Mouse (Mus musculus): ENCODE data around the gene Kdm4b. TPM values are rescaled to one million over a fixed set of nuclear protein-coding genes. Genes with fewer than 3 reads are reported as not detected.

Gene Kdm4b
- 10 to 100 TPM; 22.2 to 26.4 (median 22.8) TPM for total RNA-seq (2022)

DNA sequence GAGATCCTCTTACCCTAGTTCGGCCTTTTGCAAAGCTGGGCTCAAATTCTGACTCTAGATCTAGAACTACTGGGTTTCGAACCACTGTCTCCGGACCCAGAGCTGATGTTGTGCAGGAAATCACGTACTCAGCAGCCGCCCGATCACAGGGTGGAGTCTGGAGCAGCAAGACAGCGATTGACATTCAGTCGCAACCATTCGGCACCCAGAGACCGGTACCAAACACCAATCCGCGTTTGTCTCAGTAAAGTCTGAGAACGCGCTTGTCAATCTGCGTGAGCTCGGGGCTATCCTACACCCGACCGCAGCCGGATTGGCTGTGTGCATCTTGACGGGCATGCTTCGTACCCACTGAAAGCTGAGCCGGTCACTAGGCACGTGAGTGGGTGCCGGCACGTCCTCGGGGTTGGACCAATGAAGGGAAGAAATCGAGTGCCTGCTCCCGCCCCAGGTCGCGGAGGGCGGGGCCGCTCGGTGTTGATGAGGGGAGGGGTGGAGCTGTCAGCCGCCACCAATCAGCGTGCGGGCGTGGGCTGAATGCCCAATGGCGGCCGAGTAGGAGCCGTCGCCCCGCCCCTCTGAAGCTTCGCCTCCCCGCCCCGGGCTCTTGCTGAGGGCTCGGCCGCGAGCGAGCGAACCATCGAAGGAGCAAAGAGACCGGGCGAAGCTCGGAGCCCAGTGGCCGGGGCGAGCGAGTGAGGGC lies at the start of gene Kdm4b:
Gene Kdm4b (plus strand): TSS at position 613 of the 703 bp plus-strand sequence.
- peak; percentile 99 for DNase-seq (ENCODE audit: low spot score in 2 of 2)

DNA sequence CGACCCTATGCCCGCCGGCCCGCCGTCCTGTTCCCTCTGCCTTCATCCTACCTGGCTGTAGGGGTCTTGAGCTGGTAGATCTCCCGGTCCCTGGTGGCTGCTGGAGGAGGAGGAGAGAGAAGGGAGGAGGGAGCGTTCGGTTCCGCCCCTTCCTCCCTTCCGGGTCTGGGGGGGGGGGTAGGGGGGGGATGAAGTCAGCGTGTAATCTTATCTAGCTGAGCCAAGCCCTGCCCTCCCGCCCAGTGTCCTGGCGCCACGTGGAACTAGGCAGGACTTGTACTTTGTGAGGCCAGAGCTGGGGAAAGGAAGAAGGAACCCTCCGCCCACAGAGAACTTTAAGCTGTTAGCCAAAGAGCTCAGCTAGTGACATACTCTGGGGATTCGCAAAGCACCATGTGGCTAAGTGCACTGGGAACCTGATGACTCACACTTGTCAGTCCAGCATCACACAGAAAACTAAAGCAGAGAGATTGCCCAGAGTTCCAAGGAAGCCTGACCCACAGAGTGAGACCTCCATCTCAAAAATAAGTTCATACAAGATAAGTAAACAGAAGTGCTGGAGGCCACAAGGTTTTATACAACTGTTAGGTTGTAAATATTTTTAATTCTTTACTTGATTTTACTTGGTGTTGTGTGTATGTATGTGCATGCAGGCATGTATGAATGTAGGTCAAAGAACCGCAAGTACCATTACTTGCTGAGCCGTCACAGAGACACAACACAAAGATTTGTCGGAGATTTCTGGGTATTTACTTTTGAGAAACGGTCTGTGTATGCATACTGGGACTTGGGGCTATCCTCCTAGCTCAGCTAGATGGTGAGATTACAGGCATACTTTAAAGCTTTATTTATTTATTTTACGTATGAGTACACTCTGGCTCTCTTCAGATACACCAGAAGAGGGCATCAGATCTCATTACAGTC lies 49.0 kb upstream of the Kdm4b start, which contains the start of gene Ticam1:
Gene Ticam1 (minus strand): TSS at position 144 of the 924 bp plus-strand sequence.
- DNase-seq (ENCODE audit: low spot score in 2 of 2), result peak; percentile 87 to 94

DNA sequence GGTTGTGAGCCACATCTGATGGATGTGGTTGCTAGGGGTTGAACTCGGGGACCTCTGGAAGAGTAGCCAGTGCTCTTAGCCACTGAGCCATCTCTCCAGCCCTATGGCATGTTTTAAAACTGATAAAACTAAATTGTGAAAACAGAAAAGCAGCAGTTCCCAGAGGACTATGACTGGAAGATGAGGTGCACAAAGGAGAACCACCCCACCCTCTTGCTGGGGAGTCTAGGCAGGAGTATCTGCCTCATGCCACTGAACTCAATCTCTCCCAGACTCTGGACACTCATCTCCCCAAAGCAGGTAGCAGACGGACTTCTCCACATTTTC lies 48.3 kb upstream of the Kdm4b start:
- DNase-seq (ENCODE audit: low spot score in 2 of 2), result no peak

DNA sequence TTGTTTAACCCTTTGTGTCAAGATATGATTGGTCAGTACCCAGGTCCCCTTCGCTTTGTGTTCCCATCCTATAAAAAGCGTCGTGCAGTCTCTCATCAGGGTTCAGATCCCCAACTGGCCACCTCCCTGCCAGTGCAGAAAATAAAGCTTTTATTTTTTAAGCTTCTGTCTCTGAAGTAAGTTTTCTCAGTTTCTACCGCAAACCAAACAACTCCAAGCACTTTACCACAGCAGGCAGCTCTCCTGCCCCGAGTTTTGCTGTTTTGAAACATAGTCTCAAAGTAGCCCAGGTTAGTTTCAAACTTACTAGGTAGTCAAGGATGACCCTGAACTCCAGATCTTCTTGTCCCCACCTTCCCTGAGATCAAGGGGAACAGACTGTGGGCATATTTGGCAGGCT lies 47.5 kb upstream of the Kdm4b start:
- DNase-seq (ENCODE audit: low spot score in 2 of 2), result no peak

DNA sequence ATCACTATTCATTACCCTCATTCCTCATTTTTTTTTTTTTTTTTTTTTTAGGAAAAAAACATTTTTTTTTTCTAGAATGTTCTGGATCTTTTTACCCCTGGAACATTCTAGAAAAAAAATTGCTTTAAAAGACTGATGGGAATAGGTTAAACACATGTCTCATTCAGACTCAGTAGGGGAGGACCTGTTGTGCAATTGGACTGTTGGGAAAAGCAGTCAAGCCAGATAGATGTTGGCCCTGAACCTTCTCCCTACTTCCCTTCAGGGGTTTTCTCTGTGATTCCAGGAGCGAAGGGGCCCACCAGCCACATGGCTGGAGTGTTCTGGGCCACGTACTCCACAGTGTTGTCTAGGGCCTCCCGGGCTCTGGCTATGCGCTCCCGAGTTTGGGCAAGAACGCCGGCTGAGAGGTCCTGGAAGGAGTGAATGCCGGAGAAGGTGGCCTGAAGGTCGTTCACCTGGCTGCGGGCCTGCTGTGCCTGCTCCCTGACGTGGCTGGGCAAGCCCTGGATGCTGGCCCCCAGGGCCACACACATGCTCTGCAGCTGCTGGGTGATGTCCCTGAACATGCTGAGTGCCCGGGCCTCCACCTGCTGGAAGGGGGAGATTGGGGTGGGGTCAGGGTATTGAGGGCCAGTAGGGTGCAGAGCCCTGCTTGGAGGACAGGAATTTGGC lies 46.2 kb upstream of the Kdm4b start:
- DNase-seq (ENCODE audit: low spot score in 2 of 2), result no peak

DNA sequence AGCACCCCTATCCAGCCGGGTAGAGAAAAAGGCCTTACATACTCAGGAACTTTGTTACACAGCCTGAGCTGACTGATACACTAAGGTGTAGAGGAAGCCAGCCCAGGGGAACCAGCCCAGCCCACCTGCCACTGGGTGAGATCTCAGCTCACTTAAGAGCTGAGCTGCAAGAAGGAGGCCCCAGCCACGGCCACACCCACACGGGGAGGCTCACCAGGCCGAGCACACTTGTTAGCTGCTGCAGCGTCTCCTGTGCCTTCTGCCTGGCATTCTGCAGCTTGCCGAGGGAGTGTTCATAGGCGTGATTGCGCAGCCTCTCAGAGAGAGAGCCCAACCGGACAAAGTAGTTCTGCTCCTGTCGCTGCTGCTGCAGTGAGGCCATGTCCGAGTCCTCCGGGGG lies 44.7 kb upstream of the Kdm4b start:
- no peak for DNase-seq (ENCODE audit: low spot score in 2 of 2)

DNA sequence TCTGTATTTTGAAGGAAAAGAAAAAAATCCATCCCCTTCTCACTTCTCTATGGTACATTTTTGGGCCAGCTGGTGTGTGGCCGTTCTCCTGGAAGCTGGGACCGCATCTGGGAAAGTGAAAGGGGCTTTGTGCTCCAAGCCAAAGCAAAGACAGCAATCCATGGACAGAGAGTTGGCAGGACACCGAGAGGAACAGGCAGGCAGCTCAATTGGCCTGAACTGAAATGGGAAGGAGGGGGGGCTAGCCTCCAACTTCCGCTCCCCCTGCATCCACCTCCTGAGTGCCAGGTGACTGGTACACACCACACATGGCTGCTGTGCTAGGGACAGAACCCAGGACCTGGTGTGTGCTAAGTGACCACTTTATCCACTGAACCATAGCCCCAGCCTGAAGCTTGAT lies 43.1 kb upstream of the Kdm4b start:
- no peak for DNase-seq (ENCODE audit: low spot score in 2 of 2)

DNA sequence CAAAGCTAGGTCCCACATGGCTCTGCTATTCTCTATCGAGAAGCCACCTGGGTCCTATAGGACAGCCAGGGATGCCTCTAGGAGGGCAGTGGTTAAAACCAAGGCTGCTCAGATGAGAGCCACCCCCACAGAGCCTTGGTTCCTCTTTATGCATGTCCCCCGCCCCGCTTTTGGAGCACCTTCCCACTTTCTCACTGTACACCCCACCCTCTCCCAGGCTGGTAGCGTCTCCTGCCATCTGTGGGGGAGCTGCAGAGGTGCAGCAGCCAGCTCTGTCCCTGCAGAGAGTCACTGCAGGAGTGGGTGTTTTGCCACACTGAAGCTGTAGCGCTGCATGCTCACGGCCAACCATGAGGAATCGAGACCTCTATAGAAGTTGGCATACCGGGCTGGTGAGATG lies 42.5 kb upstream of the Kdm4b start:
- no peak for DNase-seq (ENCODE audit: low spot score in 2 of 2)

DNA sequence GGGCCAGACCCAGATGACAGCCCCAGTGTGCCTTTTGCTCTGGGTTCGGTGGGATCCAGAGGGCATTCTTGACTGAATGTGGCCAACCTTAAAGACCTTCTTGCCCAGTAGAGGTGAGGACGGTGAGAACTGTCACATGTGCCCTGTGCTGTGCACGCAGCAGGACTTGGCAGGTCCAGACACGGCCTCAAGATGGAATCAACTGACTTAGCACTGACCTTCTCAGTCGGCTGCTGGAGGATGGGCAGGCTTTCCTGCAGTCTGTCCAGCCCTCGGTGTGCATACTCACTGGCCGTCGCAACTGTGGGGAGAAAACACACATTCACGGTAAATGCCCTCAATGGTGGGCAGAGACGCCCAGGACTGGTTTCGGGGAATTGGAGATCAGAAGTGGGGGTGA lies 39.9 kb upstream of the Kdm4b start:
- no peak for DNase-seq (ENCODE audit: low spot score in 2 of 2)

DNA sequence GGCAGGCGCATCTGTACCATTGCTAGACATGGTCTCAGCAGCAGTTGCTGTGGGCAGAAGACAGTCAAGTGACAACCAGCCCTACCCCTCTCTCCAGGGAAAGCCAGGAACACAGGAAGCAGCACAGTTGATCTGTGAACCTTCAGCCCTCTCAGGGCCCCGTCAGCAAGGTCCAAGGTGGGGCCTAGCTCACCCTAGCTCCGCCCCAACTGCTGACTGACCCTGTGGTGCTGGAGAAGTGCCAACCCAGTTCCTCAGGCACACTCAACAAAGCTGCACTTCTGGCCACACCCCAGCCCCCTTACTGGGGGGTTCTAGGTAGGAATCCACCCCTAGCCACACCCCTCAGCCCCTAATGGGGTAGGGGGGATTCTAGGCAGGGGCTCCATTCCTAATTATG lies 38.0 kb upstream of the Kdm4b start:
- DNase-seq (ENCODE audit: low spot score in 2 of 2), result no peak

DNA sequence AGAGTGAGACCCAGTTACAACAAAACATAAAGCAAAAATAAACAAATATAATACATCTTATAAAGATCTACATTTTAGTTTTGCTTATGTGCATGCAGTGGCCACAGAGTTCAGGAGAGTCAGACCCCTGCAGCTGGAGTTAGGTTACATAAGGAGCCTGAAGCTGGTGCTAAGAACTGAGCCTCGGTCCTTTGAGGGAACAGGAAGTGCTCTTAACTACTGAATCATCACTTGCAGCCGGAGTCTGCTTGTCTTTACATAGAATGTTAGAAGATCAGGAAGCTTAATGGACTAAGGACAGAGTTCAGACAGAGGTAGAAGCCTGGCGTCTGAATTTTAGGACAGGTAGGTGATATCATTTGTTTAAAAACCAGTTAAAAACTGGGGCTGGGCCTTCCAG lies 37.0 kb upstream of the Kdm4b start:
- DNase-seq (ENCODE audit: low spot score in 2 of 2), result no peak

DNA sequence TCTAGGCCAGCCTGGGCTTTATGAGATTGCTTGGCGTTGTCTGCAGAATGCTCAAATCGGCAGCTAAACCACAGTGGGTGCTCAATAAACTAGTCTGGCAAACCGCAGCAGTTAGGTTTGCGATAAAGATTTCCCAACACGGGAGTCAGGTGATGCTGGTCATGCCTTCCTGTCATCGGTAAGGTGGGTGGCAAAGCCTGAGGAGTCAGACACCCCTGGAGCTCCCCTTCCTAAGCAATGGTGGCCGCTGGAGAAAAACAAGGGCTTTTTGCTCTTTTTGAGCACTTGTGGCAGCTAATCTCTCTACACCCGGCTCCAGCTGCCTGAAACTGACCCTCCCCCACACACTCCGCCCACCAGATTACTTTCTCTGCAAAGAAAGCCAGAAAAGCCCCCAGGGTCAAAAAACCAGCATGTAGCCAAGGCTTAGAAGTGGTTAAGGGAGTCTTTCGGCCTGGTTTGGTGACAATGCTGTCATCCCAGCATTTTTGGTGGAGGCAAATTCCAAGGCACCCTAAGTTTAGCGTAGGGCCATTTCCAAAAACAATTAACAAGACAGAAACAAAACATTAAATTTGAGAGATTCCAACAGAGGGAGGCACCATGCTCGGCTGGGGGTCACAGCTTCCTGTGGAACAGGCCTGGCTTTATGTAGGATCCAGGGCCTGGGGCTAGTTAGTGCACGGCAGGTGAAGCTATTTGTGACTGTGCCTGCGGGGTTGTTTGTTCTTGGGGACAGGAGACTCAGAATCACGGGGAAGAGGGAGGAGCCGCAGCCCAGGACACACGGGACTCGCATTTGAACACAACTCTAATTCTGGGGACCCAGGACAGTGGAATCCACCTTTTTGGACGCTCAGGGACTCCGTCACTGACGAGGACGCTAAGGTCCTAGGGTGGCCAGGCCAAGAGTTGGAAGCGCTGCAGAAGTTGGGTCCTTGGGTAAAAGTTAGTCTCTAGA lies 36.2 kb upstream of the Kdm4b start:
- DNase-seq (ENCODE audit: low spot score in 2 of 2), result no peak

DNA sequence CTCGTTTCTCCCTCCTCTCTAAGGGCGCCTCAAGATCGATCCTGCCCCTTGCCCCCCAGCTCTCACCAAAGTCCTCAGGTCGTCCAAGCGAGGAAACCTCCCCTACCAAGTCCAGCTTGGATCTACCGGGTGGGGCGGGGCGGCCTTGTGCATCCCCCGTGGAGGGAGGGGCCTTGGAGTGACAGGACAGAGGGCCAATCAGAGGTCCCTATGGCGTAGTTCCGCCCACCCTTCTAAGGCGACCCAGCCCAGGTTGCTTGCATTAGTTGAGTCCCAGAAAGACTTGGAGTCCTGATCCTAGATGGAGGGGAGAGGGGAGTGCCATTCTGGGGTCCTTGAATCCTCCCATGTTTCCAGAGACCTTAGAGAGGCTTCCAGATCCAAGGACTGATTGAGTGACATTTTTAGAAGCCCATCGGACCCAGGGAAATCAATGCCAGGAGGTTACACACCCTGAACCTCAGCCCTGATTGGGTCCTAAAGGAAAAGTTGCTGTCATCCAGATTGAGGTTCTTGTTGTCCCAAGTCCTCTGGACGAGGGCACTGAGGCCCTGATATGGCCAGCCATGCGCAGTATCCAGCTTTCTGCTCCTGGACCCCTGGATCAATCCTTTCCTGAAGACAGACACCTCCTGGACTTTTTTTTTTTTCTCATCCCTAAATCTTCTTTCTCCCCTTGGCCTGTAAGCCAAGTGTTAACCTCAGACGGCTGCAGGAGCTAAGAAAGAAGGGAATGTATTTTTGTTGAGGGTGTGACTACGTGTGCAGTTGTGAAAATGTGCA lies 35.3 kb upstream of the Kdm4b start:
- DNase-seq (ENCODE audit: low spot score in 2 of 2), result peak; percentile 93 to 97

DNA sequence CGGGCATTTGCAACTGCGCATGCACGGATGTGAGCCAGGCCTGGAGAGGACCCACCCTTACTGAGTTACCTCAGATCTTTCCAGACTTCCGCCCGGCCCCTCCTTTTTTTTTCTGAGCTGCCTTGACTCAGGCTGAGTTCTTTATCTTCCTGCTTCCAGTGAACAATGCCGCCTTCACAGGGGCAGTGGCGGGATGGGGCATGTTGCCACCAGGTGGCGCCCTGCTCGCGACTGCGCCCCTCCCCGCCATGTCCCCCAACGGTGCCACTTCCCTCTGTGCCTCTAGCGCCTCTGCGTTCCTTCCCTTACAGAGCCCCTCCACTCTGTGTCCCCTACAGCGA lies 34.7 kb upstream of the Kdm4b start:
- DNase-seq (ENCODE audit: low spot score in 2 of 2), result peak; percentile 83 to 86

DNA sequence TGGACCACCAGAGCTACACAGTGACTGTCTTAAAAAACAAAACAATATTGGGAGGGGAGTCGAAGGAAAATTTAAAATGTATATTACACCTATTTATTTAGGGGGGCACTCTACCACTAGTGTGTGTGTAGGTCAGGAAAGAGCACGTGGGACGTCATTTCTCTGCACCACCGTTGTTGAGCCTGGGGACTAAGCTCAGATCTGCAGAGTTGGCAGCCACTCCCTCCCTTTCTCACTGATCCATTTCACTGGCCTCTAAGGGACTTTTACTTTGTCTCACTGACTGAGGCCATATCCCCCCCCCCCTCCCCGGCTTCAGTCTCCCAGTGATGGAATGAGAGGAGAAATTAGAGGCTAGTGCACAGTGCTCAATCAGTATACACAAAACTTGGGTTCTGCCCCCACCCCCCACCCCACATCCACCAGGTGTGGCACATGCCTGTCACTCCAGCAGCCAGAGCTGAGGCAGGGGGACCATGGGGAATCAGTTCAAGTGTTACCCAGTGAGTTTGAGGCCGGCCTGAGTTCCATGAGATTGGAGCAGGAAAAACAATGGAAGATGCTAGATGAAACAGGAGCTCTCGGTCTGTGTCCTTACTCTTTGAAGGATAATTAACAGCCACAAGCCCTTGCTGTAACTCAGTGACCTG lies 33.9 kb upstream of the Kdm4b start:
- no peak for DNase-seq (ENCODE audit: low spot score in 2 of 2)

DNA sequence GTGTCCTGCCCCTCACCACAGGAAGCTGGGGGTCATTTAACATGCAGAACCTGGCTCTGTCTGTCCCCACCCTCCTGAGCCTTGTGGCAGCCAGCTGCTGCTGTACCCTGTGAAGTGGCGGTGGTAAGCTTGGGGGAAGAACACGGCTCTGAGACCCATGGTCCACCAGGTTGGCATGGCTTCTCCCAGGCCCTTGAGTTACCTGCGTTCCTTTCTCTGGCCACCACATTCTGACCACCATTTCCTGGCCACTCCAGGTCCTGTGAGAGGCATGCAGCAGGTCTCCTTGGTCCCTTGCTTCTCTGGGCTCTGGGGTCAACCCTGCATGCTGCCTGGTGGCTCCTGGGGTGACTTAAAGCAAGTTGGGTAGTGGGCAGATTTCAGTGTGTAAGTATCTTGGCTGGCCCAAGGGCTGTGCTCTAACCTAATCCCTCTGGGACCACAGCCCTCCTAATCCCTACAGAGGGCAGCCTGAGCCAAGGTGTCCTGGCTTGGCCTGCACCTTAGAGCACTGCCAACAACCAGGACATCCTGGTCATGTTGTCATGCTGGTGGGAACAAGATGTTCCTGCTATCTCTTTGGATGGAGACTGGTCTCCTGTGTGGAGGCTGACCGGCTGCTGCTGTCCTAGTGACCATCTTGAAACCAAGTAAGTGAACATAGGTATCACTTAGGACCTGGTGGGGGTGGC lies 33.2 kb upstream of the Kdm4b start, which contains the start of gene Plin3:
Gene Plin3 (minus strand): TSS at position 343 of the 692 bp plus-strand sequence.
- peak; percentile 57 to 69 for DNase-seq (ENCODE audit: low spot score in 2 of 2)

DNA sequence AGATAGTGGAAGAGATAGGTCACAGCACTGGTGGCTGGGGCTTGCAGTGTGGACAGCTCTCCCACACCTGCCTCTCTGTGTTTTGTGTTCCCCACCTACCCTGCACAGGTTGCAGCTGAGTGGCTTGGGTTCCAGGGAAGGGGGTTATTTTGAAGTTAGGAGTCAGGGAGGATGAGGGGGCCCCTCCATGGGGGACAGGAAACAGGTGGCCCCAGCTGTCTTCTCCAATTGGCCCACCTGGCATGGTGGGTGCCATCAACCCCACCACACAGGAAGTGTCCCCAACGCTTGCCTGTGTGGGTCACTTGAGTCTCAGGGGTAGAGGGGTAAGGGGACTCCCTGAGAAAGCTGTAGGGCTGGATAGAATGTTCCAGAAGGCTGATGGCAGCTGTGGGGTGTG lies 32.6 kb upstream of the Kdm4b start:
- DNase-seq (ENCODE audit: low spot score in 2 of 2), result no peak

DNA sequence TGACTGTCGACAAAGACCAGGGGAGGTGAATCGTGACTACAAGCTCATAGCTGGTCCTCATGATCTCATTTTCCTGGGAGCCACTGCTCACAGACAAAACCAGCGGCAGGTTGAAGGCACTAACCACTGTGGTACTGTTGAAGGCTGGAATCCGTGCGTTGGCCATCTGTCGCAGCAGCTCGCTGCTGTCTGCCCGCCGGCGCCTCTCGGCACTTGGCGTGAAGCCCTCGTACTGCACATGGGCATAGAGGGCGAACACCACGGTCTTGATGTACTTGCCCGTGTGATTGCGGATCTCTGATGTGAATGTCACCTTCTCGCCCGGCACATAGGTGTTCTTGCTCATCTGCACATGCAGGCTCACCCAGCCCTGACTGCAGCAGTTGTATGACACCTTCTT lies 31.6 kb upstream of the Kdm4b start:
- no peak for DNase-seq (ENCODE audit: low spot score in 2 of 2)

DNA sequence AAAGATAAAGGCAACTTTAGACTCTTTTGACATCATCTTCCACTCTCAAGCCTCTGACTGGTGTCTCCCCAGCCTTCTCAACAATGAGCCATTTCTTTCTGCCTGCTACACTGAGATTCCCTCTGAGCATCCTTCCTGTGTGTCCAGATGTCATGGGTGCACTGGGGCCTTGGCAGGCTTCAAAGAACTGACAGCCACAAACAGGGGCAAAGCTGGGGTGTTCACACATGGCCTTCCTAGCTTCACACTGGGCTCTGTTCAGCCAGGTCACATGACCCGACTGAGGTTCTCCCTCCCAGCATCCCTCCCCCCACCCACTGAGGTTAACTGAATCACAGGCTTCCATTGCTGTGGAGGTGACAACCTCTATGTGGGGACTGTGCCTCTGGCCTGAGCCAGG lies 29.7 kb upstream of the Kdm4b start:
- no peak for DNase-seq (ENCODE audit: low spot score in 2 of 2)

Data from gastrocnemius, adult 8-10 months (tissue).